Mouse (Mus musculus) gastrocnemius, postnatal 25 days (tissue): ENCODE results near the gene Dcp1b. TPM values are rescaled to one million over a fixed set of nuclear protein-coding genes. Genes with fewer than 3 reads are reported as not detected.
A peak's percentile ranks its signal among the peaks of the same experiment; 100 is the strongest.

Experiments used
- DNase-seq: peaks from one replicate; pipeline ENCODE4 v3.0.0; 2022
- total RNA-seq, 2 experiments: library from RNA; stranded (reverse); gene quantifications; 1 replicate in 1 of 2; 2 replicates in 1 of 2; pipeline ENCODE4 v1.2.3; 2021

The Dcp1b gene
- total RNA-seq, 2 experiments from 2014 or later: 3.9 to 4.2 TPM

DNA sequence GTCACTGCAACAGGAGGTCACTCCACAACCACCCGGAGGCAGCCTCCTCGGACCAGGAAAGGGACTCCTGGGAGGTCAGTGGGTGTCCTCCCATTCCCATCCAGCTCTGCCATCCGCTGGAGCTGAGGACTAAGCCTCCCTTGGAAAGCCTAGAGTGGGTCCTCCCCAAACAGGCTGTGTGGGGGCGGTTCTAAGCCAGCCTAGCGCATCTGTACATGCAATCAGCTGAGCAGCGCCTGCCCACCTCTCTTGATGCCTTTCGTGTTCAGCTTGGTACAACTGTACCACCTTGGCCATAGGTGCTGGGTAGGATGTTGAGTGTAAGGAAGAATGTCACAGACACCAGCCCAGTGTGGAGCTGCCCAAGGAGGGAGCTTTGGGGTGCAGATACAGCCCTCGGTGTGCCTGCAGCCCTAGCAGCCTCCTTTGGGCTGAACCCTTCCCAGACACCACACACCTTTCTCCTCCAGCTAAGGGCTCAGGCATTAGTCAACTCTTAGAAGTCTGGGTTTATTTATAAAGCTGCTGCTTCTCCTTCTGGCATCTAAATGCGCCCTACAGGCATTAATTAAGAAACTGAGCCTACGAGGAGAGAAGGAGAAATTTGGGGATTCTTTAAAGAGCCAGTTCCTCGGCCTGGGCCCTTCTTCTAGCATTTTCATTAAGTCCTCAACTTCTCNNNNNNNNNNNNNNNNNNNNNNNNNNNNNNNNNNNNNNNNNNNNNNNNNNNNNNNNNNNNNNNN lies 54.0 kb downstream of the Dcp1b start:
- no peak for DNase-seq

DNA sequence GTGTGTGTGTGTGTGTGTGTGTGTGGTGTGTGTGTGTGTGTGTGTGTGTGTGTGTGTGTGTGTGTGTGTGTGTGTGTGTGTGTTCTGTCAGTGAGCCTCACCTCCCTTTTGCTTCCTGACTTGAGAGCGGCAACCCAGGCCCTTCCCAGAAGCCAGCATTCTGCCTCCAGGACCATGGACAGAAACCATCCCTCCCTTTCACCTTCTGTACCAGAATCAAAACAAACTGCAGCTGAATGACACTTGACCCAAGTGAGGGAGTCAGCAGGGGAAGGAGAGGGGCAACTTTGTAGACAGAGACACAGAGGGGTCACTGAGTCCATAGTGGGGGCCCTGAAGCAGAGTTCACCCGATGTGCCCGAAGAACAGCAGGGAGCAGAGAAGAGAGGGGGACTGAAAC lies 58.0 kb downstream of the Dcp1b start:
- no peak for DNase-seq

DNA sequence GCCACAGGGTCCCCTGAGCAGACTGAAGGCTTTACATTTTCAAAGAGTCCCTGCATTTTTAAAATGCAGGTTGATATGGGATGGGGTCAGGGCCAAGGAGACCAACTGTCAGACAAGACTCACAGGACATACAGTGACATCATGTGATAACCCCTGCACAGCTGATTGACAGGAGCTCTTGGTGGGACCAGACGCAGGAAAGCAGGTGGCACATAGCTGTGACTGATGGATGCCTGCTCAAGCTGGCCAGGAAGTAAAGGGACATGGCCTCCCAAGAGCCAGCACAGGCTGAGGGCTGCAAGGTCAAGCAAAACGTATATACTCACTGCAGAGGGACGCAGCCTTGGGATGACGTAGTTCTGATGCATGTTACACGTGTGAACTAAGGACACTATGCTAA lies 60.4 kb downstream of the Dcp1b start:
- no peak for DNase-seq

DNA sequence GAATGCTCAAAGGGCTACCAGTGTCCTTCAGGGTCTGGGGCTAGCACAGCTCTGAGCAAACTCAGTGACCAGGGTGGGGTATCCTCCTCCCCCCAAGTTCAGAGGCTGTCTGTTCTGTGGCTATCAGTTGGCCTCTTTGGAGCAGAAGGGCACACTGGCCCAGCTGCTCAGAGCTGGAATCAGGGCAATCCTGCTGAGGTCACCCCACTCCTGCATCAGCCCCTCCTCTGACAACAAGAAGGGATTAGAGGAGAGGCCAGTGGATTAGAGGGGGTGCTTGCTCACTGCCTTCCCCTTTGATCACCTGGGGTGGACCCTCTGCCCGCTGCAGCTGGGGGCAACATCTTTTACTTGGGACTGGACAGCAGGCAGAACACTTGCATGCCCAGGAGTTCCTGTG lies 61.2 kb downstream of the Dcp1b start, which contains the start of gene Cacna2d4:
Gene Cacna2d4, plus strand, starts transcription at position 286 of the 400 bp plus-strand sequence.
- DNase-seq: no peak

DNA sequence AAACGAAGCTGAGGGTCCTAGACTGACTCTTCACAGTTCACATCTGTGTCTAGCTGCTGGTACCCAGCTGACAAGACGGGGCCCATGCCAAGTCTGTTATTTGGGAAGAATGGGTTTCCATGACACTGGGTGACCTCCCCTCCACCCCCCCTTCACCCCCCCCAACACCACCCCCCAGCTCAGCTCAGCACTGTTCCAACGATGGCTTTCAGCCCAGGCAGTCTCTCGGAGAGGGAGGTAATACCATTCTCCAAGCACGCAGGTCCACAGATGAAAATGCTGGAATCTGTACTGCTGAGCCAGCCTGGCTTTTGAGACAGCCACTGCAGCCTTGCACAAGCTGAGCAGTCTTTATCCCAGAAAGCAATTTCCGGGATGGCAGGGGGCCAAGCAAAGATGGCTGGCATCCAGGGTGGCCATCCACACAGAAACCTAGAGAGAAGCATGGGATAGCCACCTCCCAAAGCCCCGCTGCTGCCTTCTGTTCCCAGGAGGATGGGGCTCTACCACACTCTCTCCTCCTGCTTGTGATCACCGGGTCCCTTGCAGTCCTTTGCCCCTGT lies 62.5 kb downstream of the Dcp1b start:
- DNase-seq: no peak

DNA sequence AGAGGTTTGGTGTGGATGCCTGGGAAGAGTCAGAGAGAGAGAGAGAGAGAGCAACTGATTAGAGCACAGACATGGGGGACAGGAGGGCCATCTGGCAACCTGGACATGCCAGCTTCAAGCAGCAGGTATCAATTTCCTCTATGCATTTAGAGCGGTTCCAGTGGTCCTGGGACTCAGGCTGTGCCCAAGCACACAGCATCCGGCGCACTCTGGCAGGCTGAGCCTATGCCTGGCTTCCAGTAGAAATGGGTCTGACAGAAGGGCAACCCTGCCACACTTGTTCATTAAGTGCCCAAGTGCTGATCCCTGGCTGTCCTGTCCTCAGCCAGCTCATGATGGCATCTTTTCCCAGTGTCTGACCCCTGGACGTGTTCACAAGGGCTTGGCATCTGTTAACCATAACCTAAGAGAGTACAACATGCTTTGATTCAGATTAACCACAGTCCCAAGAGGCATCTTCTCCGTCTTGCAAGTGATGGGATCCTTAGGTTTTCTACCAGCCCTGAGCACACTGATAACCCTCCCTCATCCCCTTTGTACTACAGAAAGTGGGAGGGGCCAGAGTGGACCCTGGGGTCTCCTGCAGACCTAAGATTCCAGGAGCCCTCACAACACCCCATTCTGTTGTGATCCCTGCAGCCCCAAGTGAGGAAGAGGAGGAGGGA lies 64.4 kb downstream of the Dcp1b start:
- no peak for DNase-seq

DNA sequence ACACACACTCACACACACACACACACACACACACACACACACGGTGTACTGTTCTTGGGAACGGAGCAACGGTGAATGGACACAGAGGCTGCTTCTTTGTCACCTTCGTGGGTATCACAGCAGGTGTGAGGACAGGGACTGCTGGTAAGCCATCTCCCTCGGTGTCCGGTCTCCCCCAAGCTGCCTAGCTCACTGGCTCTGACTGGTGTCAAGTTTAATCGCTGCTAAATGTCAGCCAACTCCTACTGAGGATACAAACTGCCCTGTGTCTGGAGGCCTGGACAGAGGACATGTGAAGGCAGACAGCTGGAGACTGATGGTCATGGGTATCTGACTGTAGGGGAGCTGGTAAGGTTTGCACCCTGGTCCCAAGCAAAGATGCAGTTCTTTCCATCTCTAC lies 65.2 kb downstream of the Dcp1b start:
- peak; percentile 53 for DNase-seq

DNA sequence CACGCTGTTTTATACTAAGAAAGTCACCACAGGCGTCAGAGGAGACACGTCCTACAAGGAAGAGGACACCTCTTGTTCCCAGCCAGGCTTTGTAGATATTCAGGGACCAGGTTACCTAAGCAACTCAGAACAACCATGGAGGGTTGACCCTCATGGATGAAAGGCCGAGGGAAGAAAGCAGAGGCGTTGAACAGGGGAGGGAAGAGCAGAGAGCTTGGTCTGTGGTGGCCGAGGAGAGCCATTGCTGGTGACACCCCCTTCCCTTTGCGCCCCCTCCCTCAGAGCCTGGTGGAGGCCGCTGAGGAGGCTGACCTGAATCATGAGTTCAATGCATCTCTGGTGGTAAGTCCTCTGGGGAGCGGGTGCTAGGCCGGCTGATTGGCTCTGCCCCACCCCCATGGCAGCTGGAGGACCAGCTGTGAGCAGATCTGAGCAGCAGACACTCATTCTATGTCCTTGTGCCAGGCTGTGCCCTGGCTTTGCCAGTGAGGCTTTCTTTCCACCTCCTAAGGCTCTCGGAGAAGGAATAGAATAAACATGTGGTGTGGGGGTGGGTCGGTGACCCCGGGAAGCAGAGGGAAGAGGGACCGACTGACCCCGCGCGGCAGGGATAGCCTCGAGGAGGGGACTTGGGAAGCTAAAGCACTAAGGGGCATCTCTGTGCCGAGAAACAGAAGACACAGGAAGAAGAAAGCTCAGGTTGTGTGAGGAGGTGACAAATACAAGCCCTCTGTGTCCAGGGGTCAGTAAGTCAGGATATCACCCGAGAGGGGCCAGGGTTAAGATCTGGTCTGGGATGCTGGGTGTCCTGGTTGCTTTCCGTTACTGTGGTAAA lies 66.0 kb downstream of the Dcp1b start:
- no peak for DNase-seq

DNA sequence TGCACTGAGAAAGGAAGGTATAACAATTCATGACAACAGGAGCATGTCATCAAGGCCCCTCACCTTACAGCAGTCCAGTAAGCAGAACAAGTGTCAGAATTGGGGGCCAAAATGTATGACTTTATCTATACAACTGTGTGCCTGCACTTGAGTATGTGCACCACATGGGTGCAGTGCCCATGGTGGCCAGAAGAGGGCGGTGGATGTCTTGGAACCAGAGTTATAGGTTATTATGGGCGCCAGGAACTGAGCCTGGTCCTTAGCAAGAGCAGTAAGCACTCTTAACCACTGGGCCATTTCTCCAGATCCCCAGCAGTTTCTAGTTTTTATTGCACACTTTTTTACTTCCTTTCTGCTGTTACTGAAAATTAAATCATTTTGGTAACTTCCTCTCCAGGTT lies 71.0 kb downstream of the Dcp1b start:
- no peak for DNase-seq

DNA sequence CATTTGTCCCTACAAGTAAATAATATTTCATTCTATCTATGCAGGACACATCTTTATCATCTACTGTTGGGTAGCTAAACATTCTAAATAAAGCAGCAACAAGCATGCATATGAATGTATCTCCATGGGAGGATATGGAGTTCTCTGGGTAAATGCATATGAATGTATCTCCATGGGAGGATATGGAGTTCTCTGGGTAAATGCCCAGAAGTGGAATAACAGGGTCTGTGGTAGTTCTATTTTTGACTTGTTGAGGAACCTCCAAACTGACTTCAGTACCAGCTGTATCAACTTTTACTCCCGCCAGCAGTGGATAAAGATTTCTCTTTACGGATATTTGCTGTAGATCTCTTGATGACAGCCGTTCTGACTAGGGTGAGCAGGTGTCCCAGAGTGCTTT lies 73.5 kb downstream of the Dcp1b start:
- DNase-seq: no peak

DNA sequence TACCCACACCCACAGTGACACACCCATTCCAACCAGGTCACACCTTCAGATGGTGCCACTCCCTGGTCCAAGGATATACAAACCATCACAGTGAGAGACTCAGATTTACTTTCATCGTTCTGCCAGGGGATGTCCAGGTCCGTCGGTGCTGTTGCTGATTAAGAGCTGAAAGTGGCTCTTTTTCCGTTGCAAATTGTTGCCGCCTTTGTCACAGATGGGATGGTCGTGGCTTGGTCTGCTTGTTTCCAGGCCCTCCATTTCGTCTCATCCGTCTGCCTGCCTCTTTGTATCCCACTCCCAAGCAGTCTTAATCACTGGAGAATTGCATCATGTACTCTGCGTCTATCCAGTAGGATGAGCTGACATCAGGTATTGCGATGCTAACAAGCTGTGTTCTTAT lies 74.7 kb downstream of the Dcp1b start:
- DNase-seq: no peak

DNA sequence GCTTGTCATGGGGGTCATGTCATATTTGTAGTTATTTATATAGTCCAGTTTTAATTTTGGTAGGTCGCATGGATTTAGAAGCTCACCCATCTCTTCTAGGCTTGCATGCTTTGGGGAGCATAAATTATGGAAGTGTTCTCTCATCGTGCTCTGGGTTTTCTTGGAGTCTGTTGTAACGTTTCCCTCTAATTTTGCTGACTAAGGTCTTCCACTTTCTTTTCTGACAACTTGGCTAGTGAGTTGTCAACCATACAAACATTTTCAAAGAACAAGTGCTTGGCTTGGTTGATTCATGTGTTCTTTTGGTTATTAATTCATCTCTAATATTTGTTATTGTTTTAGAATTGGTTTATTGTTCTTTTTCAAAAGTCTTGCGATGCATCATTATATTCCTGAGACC lies 76.7 kb downstream of the Dcp1b start:
- no peak for DNase-seq

Other genes with a start within 250 kb of the Dcp1b start
- 1 to 10 TPM; 2.1 to 2.7 TPM for gene Cacna1c, start 21.2 kb downstream of the Dcp1b start, total RNA-seq
- 1 to 10 TPM; 1.5 to 2.3 TPM for gene Cacna2d4, start 61.3 kb downstream of the Dcp1b start, total RNA-seq
- 1 to 10 TPM in 1 of 2 experiments, under 1 TPM in 1; 0.15 to 3.1 TPM for gene Lrtm2, start 155.5 kb downstream of the Dcp1b start, total RNA-seq
- 10 to 100 TPM; 68.2 to 84.8 TPM for gene Adipor2, start 242.5 kb downstream of the Dcp1b start, total RNA-seq